Mouse (Mus musculus): ENCODE measurements at regions not wholly inside any gene's neighbourhood (a gene's known extent, or its start where the extent isn't known, plus 50 kb on each side); places are given as distances from the start of the nearest gene placed in this dataset.
A peak's percentile ranks its signal among the peaks of the same experiment; 100 is the strongest.

DNA sequence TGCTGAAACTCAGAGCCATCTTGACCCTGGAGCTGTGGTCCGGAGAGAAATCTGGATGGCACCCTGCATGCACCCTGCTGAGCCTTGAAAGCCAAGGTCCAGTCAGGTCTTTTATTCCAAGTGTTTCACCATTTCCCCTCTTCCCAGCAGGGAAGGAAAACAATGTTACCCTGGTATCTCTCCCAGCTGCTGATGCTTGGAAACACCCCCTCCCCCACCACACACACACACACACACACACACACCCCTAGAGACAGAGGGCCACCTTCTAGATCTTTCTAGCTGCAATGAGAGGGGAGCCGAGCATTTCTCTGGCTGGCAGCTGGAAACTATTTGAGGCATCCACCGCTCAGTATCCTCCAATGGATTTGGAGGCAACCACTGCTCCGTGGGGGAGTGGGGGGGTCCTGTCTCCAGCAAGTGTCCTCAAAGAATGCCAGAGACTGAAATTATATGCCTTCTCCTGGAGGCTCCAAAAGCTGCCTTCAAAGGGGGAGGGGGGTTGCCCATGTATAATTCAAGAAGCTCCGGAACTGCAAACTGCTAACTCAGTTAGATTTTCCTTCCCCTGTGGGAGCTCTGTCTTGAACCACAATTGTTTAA is 87.2 kb upstream of the Med13l start:
- Histone ChIP-seq H3K4me1 (peaks cover 15% of the 10 kb centered on the region), H3K4me3 (replicated peaks) (no peak overlapping the region), H3K9ac (replicated peaks) (no peak overlapping the region), H3K4me2 (no peak overlapping the region), H3K27ac (replicated peaks) (no peak overlapping the region), H3K9me3 (replicated peaks) (no peaks in the 10 kb centered on the region), H3K36me3 (no peaks in the 10 kb centered on the region), H3K27me3 (replicated peaks) (no peaks in the 10 kb centered on the region)
- ATAC-seq (ENCODE audit: low FRiP score), result no peak
- 43% methylated on average over 5 of the region's 5 CpGs for WGBS

DNA sequence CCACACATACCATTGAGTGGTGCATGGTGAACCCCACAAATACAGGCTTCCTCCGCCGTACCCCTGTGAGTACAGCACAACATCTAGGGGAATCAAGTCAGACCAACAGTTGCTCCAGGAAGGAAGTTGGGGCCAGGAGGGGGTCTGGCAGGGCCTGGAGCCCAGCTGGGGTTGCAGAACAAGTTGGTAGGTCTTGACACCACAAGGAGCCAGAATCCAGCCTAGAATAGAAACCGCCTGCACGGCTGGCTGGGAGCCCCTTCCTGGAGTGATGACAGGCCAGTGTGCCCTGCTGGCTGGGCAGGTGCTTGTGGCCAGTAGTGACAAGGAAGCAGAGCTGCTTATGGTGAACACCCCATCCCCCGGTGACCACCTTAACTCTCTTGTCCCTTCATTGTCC is 83.9 kb upstream of the Med13l start:
- Histone ChIP-seq H3K9me3 (replicated peaks) (no peaks in the 10 kb centered on the region), H3K4me2 (no peak overlapping the region), H3K27me3 (replicated peaks) (no peaks in the 10 kb centered on the region), H3K27ac (replicated peaks) (no peak overlapping the region), H3K4me1 (peaks cover 16% of the 10 kb centered on the region), H3K4me3 (replicated peaks) (no peak overlapping the region), H3K9ac (replicated peaks) (no peak overlapping the region), H3K36me3 (no peaks in the 10 kb centered on the region)
- 90% methylated on average over 5 of the region's 5 CpGs for WGBS
- ATAC-seq (ENCODE audit: low FRiP score), result no peak

DNA sequence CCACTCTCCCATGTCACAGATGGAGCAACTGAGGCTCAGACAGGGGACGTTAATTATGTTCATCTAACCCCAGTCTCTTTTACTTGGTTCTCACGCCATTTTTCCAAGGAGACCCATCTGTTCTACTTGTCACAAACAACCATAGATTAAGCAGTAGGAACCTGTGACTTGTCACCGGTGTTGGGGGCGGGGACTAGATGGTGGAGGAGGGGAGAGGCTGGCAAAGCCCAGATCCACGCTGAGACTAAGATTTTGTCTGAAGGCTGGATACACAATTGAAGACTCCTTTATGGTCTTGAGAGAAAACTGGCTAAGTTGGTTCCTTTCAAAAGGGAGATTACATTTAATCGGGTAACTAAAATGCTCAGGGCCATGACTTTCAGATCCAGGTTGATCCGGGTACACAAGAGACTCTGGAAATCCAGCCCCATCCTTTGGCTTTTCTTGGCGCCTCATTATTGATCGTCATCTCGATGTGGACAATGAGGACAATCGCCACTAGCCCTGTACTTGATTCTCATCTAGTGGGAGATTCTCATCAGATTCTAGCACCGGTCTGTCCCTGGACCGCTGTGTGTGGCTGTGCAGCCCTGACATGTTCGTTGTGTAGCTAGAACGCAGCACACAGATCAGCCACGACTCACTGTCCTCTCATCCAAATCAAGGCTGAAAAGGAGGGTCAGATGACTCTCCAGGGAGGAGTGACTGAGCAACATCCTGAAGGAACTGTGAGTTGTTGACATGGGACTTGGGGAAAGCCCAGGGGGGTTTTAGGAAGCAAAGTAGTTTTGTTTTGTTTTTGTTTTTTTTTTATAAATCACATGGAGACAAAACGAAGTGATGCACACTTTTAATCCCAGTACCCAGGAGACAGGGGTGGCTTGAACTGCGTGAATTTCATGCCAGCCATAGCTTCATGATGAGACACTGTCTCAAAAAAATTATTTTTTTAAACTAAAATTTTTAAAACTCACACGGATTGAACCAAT is 83.1 kb upstream of the Med13l start:
- Histone ChIP-seq H3K27me3 (replicated peaks) (no peaks in the 10 kb centered on the region), H3K4me1 (peaks cover 16% of the 10 kb centered on the region), H3K9me3 (replicated peaks) (no peaks in the 10 kb centered on the region), H3K9ac (replicated peaks) (0 out of 2 replicates have a peak overlapping the region, but pooled peaks have one; percentile 30), H3K27ac (replicated peaks) (no peak overlapping the region), H3K36me3 (no peaks in the 10 kb centered on the region), H3K4me2 (peak overlapping the region; percentile 68), H3K4me3 (replicated peaks) (peak overlapping the region; percentile 29; the same call in 1 of the 2 replicates)
- no peak for ATAC-seq (ENCODE audit: low FRiP score)
- 61% methylated on average over 19 of the region's 19 CpGs for WGBS

DNA sequence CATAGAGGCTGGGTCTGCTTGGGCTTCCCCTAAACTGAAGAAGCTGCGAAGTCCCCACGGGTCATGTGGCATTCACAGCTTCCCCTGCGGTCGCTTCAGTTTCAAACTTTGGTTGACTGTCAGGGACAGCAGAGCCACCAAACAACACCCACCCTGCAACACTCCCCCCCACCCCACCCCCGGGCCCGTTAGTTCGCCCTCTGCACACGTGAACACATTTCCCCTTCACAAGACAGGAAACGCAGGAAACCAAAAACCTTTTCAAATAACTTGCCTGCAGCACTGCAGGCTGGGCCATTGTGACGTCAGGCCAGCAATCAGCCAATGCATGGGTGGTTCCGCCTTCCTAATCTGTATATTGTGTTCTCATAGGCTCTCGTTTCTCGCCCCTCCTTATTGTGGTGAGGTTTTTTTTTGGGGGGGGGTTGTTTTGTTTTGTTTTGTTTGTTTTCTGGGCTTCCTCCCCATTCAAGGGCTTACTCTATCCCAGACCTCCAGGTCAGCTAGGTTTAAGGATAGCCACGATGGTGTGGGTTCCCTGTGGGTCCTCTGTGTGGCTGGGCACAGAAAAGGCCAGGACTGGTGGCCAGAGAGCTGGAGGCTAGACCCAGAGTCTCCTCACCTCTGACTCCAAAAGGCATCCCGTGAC is 82.2 kb upstream of the Med13l start:
- Histone ChIP-seq H3K4me1 (peaks cover 13% of the 10 kb centered on the region), H3K27ac (replicated peaks) (no peak overlapping the region), H3K9me3 (replicated peaks) (no peaks in the 10 kb centered on the region), H3K4me2 (peak overlapping the region; percentile 68), H3K27me3 (replicated peaks) (no peaks in the 10 kb centered on the region), H3K36me3 (no peaks in the 10 kb centered on the region), H3K9ac (replicated peaks) (0 out of 2 replicates have a peak overlapping the region, but pooled peaks have one; percentile 30), H3K4me3 (replicated peaks) (peak overlapping the region; percentile 29)
- peak; percentile 90 for ATAC-seq (ENCODE audit: low FRiP score)
- WGBS, result 3% methylated on average over 15 of the region's 15 CpGs

DNA sequence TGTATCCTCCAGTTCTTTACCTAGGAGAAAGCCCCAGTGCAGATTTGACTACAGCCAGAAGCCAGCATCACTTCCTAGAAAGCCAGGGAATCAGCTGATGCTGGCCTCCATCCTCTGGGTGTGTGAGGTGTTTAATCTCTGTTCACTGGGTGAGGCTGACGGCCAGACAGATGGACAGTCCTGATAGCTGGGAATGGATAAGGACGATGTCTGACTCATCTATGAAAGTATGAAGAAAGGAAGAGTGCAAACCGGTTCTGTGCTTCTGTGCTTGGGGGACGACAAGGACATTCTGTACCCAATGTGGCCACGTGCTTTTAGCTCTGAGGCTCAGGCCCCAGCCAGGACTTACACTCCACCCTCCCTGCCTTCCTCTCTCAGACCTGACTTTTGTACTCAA is 80.5 kb upstream of the Med13l start:
- no peak overlapping the region for H3K27ac ChIP-seq (replicated peaks)
- H3K9ac ChIP-seq (replicated peaks), result no peak overlapping the region
- no peak overlapping the region for H3K4me3 ChIP-seq (replicated peaks)
- no peaks in the 10 kb centered on the region for H3K36me3 ChIP-seq
- H3K4me1 ChIP-seq, result peaks cover 12% of the 10 kb centered on the region
- 81% methylated on average over 5 of the region's 5 CpGs for WGBS
- no peaks in the 10 kb centered on the region for H3K27me3 ChIP-seq (replicated peaks)
- ATAC-seq (ENCODE audit: low FRiP score), result no peak
- no peak overlapping the region for H3K4me2 ChIP-seq
- H3K9me3 ChIP-seq (replicated peaks), result no peaks in the 10 kb centered on the region

DNA sequence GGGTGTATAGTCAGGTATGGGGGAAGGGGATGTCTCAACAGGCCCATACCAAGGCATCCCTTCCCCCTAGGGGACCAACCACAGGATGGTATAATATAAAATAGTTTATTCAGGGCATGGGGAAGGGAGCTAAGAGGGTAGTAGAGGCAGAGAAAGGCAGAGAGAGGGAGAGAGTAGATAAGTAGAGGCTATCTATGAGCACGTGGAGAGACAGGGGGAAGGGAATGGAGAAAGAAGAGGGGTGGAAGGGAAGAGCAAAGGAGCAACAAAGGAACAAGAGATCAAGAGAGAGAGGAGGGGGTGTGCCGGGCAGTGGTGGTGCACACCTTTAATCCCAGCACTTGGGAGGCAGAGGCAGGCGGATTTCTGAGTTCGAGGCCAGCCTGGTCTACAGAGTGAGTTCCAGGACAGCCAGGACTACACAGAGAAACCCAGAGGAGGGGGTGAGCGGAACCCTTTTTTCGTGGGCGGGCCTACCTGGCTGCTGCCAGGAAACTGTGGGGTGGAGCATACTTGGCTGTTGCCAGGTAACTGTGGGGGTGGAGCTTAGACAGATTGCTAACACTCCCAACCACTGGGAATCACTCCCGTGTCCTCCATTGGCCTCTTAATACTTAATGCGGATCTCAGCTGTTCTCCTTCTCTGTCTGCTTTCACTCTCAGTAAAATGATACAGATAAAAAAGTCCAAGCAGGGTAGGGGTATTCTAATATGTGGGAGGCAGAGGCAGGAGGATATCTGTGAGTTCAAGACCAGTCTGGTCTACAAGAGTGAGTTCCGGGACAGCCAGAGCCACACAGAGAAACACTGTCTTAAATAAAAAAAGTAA is 79.3 kb upstream of the Med13l start:
- Histone ChIP-seq H3K36me3 (no peaks in the 10 kb centered on the region), H3K9me3 (replicated peaks) (no peaks in the 10 kb centered on the region), H3K4me1 (peaks cover 12% of the 10 kb centered on the region), H3K27ac (replicated peaks) (no peak overlapping the region), H3K27me3 (replicated peaks) (no peaks in the 10 kb centered on the region), H3K4me2 (no peak overlapping the region), H3K4me3 (replicated peaks) (no peak overlapping the region), H3K9ac (replicated peaks) (no peak overlapping the region)
- WGBS, result 72% methylated on average over 9 of the region's 10 CpGs
- no peak for ATAC-seq (ENCODE audit: low FRiP score)

DNA sequence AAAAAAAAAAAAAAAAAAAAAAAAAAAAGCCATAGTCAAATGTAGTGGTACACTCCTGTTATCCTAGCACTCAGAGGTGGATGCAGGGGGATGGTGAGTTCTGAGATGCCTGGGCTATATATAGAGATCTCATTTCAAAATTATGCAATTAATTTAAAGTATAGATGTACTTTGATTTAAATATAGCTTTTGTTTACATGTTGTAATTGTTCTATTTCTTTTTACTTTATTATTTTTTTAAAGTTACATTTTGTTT is 78.8 kb upstream of the Med13l start:
- H3K9ac ChIP-seq (replicated peaks), result no peak overlapping the region
- no peak overlapping the region for H3K4me2 ChIP-seq
- H3K36me3 ChIP-seq, result no peaks in the 10 kb centered on the region
- peaks cover 12% of the 10 kb centered on the region for H3K4me1 ChIP-seq
- no peak overlapping the region for H3K27ac ChIP-seq (replicated peaks)
- H3K4me3 ChIP-seq (replicated peaks), result no peak overlapping the region
- no peak for ATAC-seq (ENCODE audit: low FRiP score)
- H3K27me3 ChIP-seq (replicated peaks), result no peaks in the 10 kb centered on the region
- H3K9me3 ChIP-seq (replicated peaks), result no peaks in the 10 kb centered on the region

DNA sequence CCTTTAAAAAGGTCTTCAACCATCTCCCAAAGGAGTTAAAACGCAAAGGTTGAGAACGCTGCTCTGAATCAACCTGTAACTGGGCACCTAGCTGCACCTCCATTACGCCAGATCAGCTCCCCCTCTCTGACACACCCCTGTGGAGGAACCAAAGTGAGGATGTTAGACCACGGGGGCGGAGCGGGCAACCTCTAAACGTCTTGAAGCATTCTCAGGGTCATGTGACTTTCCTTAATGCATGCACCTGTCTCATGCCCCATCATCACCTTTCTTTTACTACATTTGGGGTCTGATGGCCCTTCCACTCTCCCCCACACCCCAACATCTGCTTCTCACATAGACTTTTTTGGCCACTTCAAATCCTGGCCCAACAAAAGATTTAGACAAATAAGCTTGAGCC is 77.9 kb upstream of the Med13l start:
- H3K27ac ChIP-seq (replicated peaks), result no peak overlapping the region
- H3K4me2 ChIP-seq, result no peak overlapping the region
- no peak overlapping the region for H3K4me3 ChIP-seq (replicated peaks)
- H3K9ac ChIP-seq (replicated peaks), result no peak overlapping the region
- peaks cover 10% of the 10 kb centered on the region for H3K4me1 ChIP-seq
- no peak for ATAC-seq (ENCODE audit: low FRiP score)
- 44% methylated on average over 7 of the region's 7 CpGs for WGBS
- no peaks in the 10 kb centered on the region for H3K27me3 ChIP-seq (replicated peaks)
- H3K9me3 ChIP-seq (replicated peaks), result no peaks in the 10 kb centered on the region
- no peaks in the 10 kb centered on the region for H3K36me3 ChIP-seq

DNA sequence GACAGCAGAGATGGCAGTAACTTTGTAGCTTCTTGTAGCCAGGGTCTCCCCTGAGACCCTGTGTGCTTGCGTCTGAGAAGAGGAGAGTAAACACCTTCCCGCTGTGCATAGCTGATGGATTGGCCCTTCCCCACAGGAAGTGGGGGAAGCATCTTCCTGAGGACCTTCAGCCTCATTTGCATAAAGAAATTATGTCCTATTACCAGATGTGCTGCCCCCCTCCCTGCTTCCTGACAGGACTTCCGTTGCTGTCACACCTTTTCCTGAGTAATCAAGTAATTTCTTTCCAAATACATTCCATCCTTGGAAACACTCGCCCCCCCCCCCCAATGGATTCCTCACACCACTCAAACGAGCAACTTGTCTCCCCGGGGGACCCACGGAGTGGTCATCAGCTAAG is 77.5 kb upstream of the Med13l start:
- Histone ChIP-seq H3K4me3 (replicated peaks) (no peak overlapping the region), H3K27ac (replicated peaks) (no peak overlapping the region), H3K27me3 (replicated peaks) (no peaks in the 10 kb centered on the region), H3K4me2 (no peak overlapping the region), H3K9me3 (replicated peaks) (no peaks in the 10 kb centered on the region), H3K9ac (replicated peaks) (no peak overlapping the region), H3K36me3 (no peaks in the 10 kb centered on the region), H3K4me1 (peaks cover 6% of the 10 kb centered on the region)
- no peak for ATAC-seq (ENCODE audit: low FRiP score)
- 8% methylated on average over 7 of the region's 7 CpGs for WGBS

DNA sequence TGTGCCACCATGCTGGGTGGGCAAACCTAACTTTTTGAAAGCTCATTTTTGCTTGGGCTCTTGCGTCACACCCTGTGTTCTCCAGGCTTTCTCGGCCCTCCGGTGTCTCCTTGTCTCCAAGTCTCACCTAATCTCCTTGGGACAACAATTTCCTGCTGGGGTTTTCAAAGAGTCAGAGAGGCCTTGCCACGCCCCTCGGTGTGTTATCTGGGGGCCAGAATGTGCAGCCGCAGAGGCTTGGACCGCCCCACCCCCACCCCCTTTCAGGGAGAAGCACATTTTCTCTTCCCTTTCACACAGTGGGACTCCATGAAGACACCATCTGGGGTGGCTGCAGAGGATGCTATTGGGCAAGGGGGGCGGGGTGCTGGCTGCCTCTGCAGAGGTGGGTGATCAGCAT is 76.9 kb upstream of the Med13l start:
- Histone ChIP-seq H3K9me3 (replicated peaks) (no peaks in the 10 kb centered on the region), H3K36me3 (no peaks in the 10 kb centered on the region), H3K4me3 (replicated peaks) (no peak overlapping the region), H3K9ac (replicated peaks) (no peak overlapping the region), H3K27ac (replicated peaks) (no peak overlapping the region), H3K27me3 (replicated peaks) (no peaks in the 10 kb centered on the region), H3K4me1 (peaks cover 1% of the 10 kb centered on the region), H3K4me2 (no peak overlapping the region)
- ATAC-seq (ENCODE audit: low FRiP score), result no peak
- WGBS, result 17% methylated on average over 8 of the region's 8 CpGs

DNA sequence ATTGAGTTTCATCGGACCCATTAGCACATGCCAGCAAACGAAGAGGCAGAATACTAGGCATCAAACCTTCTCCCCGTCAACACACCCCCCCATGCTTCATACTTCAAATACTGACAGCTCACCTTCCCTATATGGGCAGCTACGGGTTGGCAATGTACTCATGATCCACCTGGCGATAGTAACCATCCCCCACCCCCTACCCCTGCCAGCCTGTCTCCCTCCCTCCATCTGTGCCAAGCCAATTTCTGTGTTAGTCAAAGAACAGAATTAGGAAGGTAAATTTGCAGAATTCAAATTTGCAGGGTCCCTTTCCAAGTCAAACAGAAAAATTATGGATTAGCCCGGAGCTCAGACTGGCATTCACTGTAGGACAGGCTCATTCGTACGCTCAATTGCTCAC is 75.3 kb upstream of the Med13l start:
- 92% methylated on average over 8 of the region's 8 CpGs for WGBS
- Histone ChIP-seq H3K4me3 (replicated peaks) (no peak overlapping the region), H3K36me3 (no peaks in the 10 kb centered on the region), H3K4me2 (no peak overlapping the region), H3K27ac (replicated peaks) (no peak overlapping the region), H3K4me1 (no peaks in the 10 kb centered on the region), H3K9me3 (replicated peaks) (no peaks in the 10 kb centered on the region), H3K27me3 (replicated peaks) (no peaks in the 10 kb centered on the region), H3K9ac (replicated peaks) (no peak overlapping the region)
- no peak for ATAC-seq (ENCODE audit: low FRiP score)

Measured in neural tube, embryonic 15.5 days (tissue).